Mouse (Mus musculus) G1E (cell line): ENCODE results near the gene Clec4f. TPM values are rescaled to one million over a fixed set of nuclear protein-coding genes. Genes with fewer than 3 reads are reported as not detected.

Source experiments
- ATAC-seq: 2 replicates; pipeline ENCODE4 v1.8.0; 2016; ENCODE audit warnings: mild to moderate bottlenecking; ENCODE audit not compliant: insufficient number of reproducible peaks, poor library complexity, low FRiP score, severe bottlenecking; ENCODE audit errors: extremely low read depth
- DNase-seq: peaks from one replicate; pipeline ENCODE4 v3.0.0; 2012; ENCODE audit warnings: low spot score
- H3K27me3 ChIP-seq: 2 replicates; pipeline ENCODE4 v1.6.1; 2012; ENCODE audit warnings: mild to moderate bottlenecking, low read length, inconsistent platforms; ENCODE audit not compliant: insufficient read depth
- H3K36me3 ChIP-seq: replicated peaks from 2 replicates; pipeline ENCODE3; 2012; ENCODE audit warnings: mild to moderate bottlenecking, inconsistent platforms
- H3K4me1 ChIP-seq: 2 replicates; pipeline ENCODE4 v1.6.1; 2012; ENCODE audit warnings: low read depth, low read length, inconsistent platforms, mixed read lengths; ENCODE audit not compliant: insufficient read depth
- H3K4me3 ChIP-seq: 2 replicates; pipeline ENCODE4 v1.5.1; 2012; ENCODE audit warnings: low read depth, mild to moderate bottlenecking, inconsistent platforms, low read length, moderate library complexity, mixed read lengths
- H3K9me3 ChIP-seq: replicated peaks from 2 replicates; pipeline ENCODE4 v1.6.1; 2012; ENCODE audit warnings: inconsistent platforms
- CTCF ChIP-seq: IDR thresholded peaks from 2 replicates; pipeline ENCODE4 v1.5.1; 2012; ENCODE audit warnings: low read depth, low read length, inconsistent platforms, mixed read lengths
- GATA1 ChIP-seq: IDR thresholded peaks from 2 replicates; pipeline ENCODE4 v1.6.1; 2012; ENCODE audit warnings: borderline replicate concordance, low read length, inconsistent platforms, mixed read lengths
- GATA2 ChIP-seq: IDR thresholded peaks from 2 replicates; pipeline ENCODE4 v1.6.1; 2012; ENCODE audit warnings: low read depth, low read length, inconsistent platforms, borderline replicate concordance
- POLR2AphosphoS5 ChIP-seq: IDR thresholded peaks from 2 replicates; pipeline ENCODE4 v1.6.1; 2012; ENCODE audit warnings: low read depth, low read length, inconsistent platforms; ENCODE audit not compliant: insufficient replicate concordance
- TAL1 ChIP-seq: conservative IDR thresholded peaks from 2 replicates; pipeline ENCODE4 v1.6.1; 2012; ENCODE audit warnings: low read depth, low read length, inconsistent platforms, mixed read lengths
- polyA plus RNA-seq: library from polyadenylated mRNA; stranded (reverse); fragments of >175 nt; gene quantifications from 2 replicates; pipeline ENCODE4 v1.2.3, GENCODE M21; 2012
- total RNA-seq, 2 experiments: library from RNA; stranded (forward) in 1 of 2; stranded (reverse) in 1 of 2; fragments of 200-1000 nt in 1 of 2; fragments of >200 nt in 1 of 2; fragmentation: Nextera tagmentation in 1 of 2; gene quantifications; 2 replicates each; pipeline ENCODE4 v1.2.3; 2014 to 2017

Clec4f gene
- total RNA-seq (2014; fragmentation: Nextera tagmentation): not detected in 2 replicates
- total RNA-seq (2017): 0.05 TPM in 1 of 2 replicates, not detected in the other
- polyA plus RNA-seq: not detected in 2 replicates

- no peaks in the 10 kb centered on the region for H3K4me1 ChIP-seq
- H3K9me3 ChIP-seq: no peaks in the 10 kb centered on the region
- no peak within 1 kb of the TSS for H3K4me3 ChIP-seq
- ATAC-seq (no peak), DNase-seq (no peak)
- peaks cover 8% of the 10 kb centered on the region for H3K27me3 ChIP-seq
- H3K36me3 ChIP-seq: no peaks in the 10 kb centered on the region
- TF ChIP-seq TAL1 (no peak), POLR2AphosphoS5 (no peak)
Measured at GRCm38 (mm10) chr6:83656087-83656486, at the start of gene Clec4f. TSS of gene Clec4f (minus strand) at chr6:83656187.

GRCm38 (mm10) chr6:83704701-83705100, 48.7 kb upstream of the Clec4f start:
- TF ChIP-seq TAL1 (no peak), GATA2 (no peak), POLR2AphosphoS5 (no peak), CTCF (no peak), GATA1 (no peak)
- Histone ChIP-seq H3K4me3 (no peak overlapping the region), H3K4me1 (no peaks in the 10 kb centered on the region), H3K9me3 (no peaks in the 10 kb centered on the region), H3K27me3 (peaks cover 69% of the 10 kb centered on the region), H3K36me3 (no peaks in the 10 kb centered on the region)
- ATAC-seq: no peak
- DNase-seq: no peak

GRCm38 (mm10) chr6:83704294-83704693, 48.3 kb upstream of the Clec4f start:
- DNase-seq: no peak
- TF ChIP-seq POLR2AphosphoS5: no peak
- no peak for TF ChIP-seq GATA2
- no peak for TF ChIP-seq TAL1
- TF ChIP-seq GATA1: no peak
- TF ChIP-seq CTCF: no peak
- Histone ChIP-seq H3K4me1 (no peaks in the 10 kb centered on the region), H3K9me3 (no peaks in the 10 kb centered on the region), H3K36me3 (no peaks in the 10 kb centered on the region), H3K27me3 (peaks cover 66% of the 10 kb centered on the region), H3K4me3 (no peak overlapping the region)
- no peak for ATAC-seq

GRCm38 (mm10) chr6:83703722-83704078, 47.7 kb upstream of the Clec4f start:
- Histone ChIP-seq H3K4me1 (no peaks in the 10 kb centered on the region), H3K27me3 (peaks cover 66% of the 10 kb centered on the region), H3K9me3 (no peaks in the 10 kb centered on the region), H3K36me3 (no peaks in the 10 kb centered on the region), H3K4me3 (no peak overlapping the region)
- no peak for ATAC-seq
- no peak for TF ChIP-seq POLR2AphosphoS5
- no peak for TF ChIP-seq CTCF
- no peak for TF ChIP-seq GATA2
- no peak for TF ChIP-seq TAL1
- no peak for TF ChIP-seq GATA1
- DNase-seq: no peak

- ATAC-seq (no peak), DNase-seq (no peak)
- Histone ChIP-seq H3K9me3 (no peaks in the 10 kb centered on the region), H3K4me1 (no peaks in the 10 kb centered on the region), H3K36me3 (no peaks in the 10 kb centered on the region), H3K4me3 (no peak overlapping the region), H3K27me3 (peaks cover 66% of the 10 kb centered on the region)
- TF ChIP-seq GATA2 (no peak), CTCF (no peak), TAL1 (no peak), POLR2AphosphoS5 (no peak), GATA1 (no peak)
Measured at GRCm38 (mm10) chr6:83703000-83703721, 47.2 kb upstream of the Clec4f start.

GRCm38 (mm10) chr6:83702146-83702999, 46.4 kb upstream of the Clec4f start:
- H3K4me3 ChIP-seq: no peak overlapping the region
- H3K9me3 ChIP-seq: no peaks in the 10 kb centered on the region
- no peak for DNase-seq
- TF ChIP-seq GATA1 (no peak), TAL1 (no peak), POLR2AphosphoS5 (no peak), CTCF (no peak), GATA2 (no peak)
- H3K27me3 ChIP-seq: peaks cover 71% of the 10 kb centered on the region
- no peak for ATAC-seq
- H3K4me1 ChIP-seq: no peaks in the 10 kb centered on the region
- H3K36me3 ChIP-seq: no peaks in the 10 kb centered on the region
